Mouse (Mus musculus): ENCODE measurements around the gene Cog2. TPM values are rescaled to one million over a fixed set of nuclear protein-coding genes. Genes with fewer than 3 reads are reported as not detected.
A peak's percentile ranks its signal among the peaks of the same experiment; 100 is the strongest.

Cog2 gene
- polyA plus RNA-seq, 1 experiment from 2014 or later: 24.6 TPM

- 0 out of 2 replicates have a peak, but pooled peaks cover 4% of the 10 kb centered on the region for H3K9me3 ChIP-seq (replicated peaks; ENCODE audit: control insufficient read depth, low read length)
- no peak overlapping the region for H3K4me2 ChIP-seq
- no peaks in the 10 kb centered on the region for H3K36me3 ChIP-seq (ENCODE audit: control insufficient read depth, insufficient read depth, low read length)
- H3K27ac ChIP-seq (ENCODE audit: low read depth, low read length): no peak overlapping the region
- no peaks in the 10 kb centered on the region; the same call in 1 of the 2 replicates for H3K27me3 ChIP-seq (ENCODE audit: control insufficient read depth, insufficient read depth, low read length)
- ATAC-seq (replicated peaks; ENCODE audit: insufficient number of reproducible peaks, low FRiP score, low TSS enrichment): no peak
- no peak overlapping the region for H3K9ac ChIP-seq (ENCODE audit: low read depth, low read length)
- no peaks in the 10 kb centered on the region for H3K4me1 ChIP-seq (ENCODE audit: control insufficient read depth, insufficient read depth, low read length)
- H3K4me3 ChIP-seq (ENCODE audit: low read depth, low read length): no peak overlapping the region
Measured at GRCm38 (mm10) chr8:124505626-124506025, 14.9 kb upstream of the Cog2 start.

- no peak overlapping the region for H3K4me2 ChIP-seq
- no peak overlapping the region for H3K4me3 ChIP-seq (ENCODE audit: low read depth, low read length)
- no peak overlapping the region for H3K9ac ChIP-seq (ENCODE audit: low read depth, low read length)
- no peaks in the 10 kb centered on the region; the same call in 1 of the 2 replicates for H3K27me3 ChIP-seq (ENCODE audit: control insufficient read depth, insufficient read depth, low read length)
- H3K36me3 ChIP-seq (ENCODE audit: control insufficient read depth, insufficient read depth, low read length): no peaks in the 10 kb centered on the region
- no peak for ATAC-seq (replicated peaks; ENCODE audit: insufficient number of reproducible peaks, low FRiP score, low TSS enrichment)
- H3K9me3 ChIP-seq (replicated peaks; ENCODE audit: control insufficient read depth, low read length): 0 out of 2 replicates have a peak, but pooled peaks cover 4% of the 10 kb centered on the region
- no peaks in the 10 kb centered on the region for H3K4me1 ChIP-seq (ENCODE audit: control insufficient read depth, insufficient read depth, low read length)
- 68% methylated on average over 8 of the region's 8 CpGs for WGBS (ENCODE audit: insufficient replicate concordance)
- no peak overlapping the region for H3K27ac ChIP-seq (ENCODE audit: low read depth, low read length)
Measured at GRCm38 (mm10) chr8:124507572-124508320, 12.8 kb upstream of the Cog2 start.

GRCm38 (mm10) chr8:124508321-124508695, 12.3 kb upstream of the Cog2 start:
- H3K9ac ChIP-seq (ENCODE audit: low read depth, low read length): no peak overlapping the region
- H3K36me3 ChIP-seq (ENCODE audit: control insufficient read depth, insufficient read depth, low read length): no peaks in the 10 kb centered on the region
- ATAC-seq (replicated peaks; ENCODE audit: insufficient number of reproducible peaks, low FRiP score, low TSS enrichment): no peak
- no peak overlapping the region for H3K4me2 ChIP-seq
- H3K27ac ChIP-seq (ENCODE audit: low read depth, low read length): no peak overlapping the region
- 0 out of 2 replicates have a peak, but pooled peaks cover 4% of the 10 kb centered on the region for H3K9me3 ChIP-seq (replicated peaks; ENCODE audit: control insufficient read depth, low read length)
- no peaks in the 10 kb centered on the region for H3K4me1 ChIP-seq (ENCODE audit: control insufficient read depth, insufficient read depth, low read length)
- 70% methylated on average over 6 of the region's 6 CpGs for WGBS (ENCODE audit: insufficient replicate concordance)
- no peak overlapping the region for H3K4me3 ChIP-seq (ENCODE audit: low read depth, low read length)
- H3K27me3 ChIP-seq (ENCODE audit: control insufficient read depth, insufficient read depth, low read length): no peaks in the 10 kb centered on the region; the same call in 1 of the 2 replicates

GRCm38 (mm10) chr8:124509156-124509555, 11.4 kb upstream of the Cog2 start:
- Histone ChIP-seq H3K9me3 (replicated peaks; ENCODE audit: control insufficient read depth, low read length) (no peaks in the 10 kb centered on the region), H3K27me3 (ENCODE audit: control insufficient read depth, insufficient read depth, low read length) (no peaks in the 10 kb centered on the region; the same call in 1 of the 2 replicates), H3K4me1 (ENCODE audit: control insufficient read depth, insufficient read depth, low read length) (no peaks in the 10 kb centered on the region), H3K9ac (ENCODE audit: low read depth, low read length) (no peak overlapping the region), H3K4me3 (ENCODE audit: low read depth, low read length) (no peak overlapping the region), H3K27ac (ENCODE audit: low read depth, low read length) (no peak overlapping the region), H3K4me2 (no peak overlapping the region), H3K36me3 (ENCODE audit: control insufficient read depth, insufficient read depth, low read length) (no peaks in the 10 kb centered on the region)
- WGBS (ENCODE audit: insufficient replicate concordance): 61% methylated on average over 3 of the region's 3 CpGs
- no peak for ATAC-seq (replicated peaks; ENCODE audit: insufficient number of reproducible peaks, low FRiP score, low TSS enrichment)

GRCm38 (mm10) chr8:124516039-124516438, 4.5 kb upstream of the Cog2 start:
- no peaks in the 10 kb centered on the region for H3K27me3 ChIP-seq (ENCODE audit: control insufficient read depth, insufficient read depth, low read length)
- H3K4me2 ChIP-seq: no peak overlapping the region
- no peaks in the 10 kb centered on the region for H3K36me3 ChIP-seq (ENCODE audit: control insufficient read depth, insufficient read depth, low read length)
- no peaks in the 10 kb centered on the region for H3K9me3 ChIP-seq (replicated peaks; ENCODE audit: control insufficient read depth, low read length)
- H3K9ac ChIP-seq (ENCODE audit: low read depth, low read length): no peak overlapping the region
- no peak overlapping the region for H3K27ac ChIP-seq (ENCODE audit: low read depth, low read length)
- 66% methylated on average over 3 of the region's 3 CpGs for WGBS (ENCODE audit: insufficient replicate concordance)
- no peak for ATAC-seq (replicated peaks; ENCODE audit: insufficient number of reproducible peaks, low FRiP score, low TSS enrichment)
- no peak overlapping the region for H3K4me3 ChIP-seq (ENCODE audit: low read depth, low read length)
- no peaks in the 10 kb centered on the region for H3K4me1 ChIP-seq (ENCODE audit: control insufficient read depth, insufficient read depth, low read length)

- H3K9ac ChIP-seq (ENCODE audit: low read depth, low read length): no peak overlapping the region
- H3K4me2 ChIP-seq: no peak overlapping the region
- H3K27me3 ChIP-seq (ENCODE audit: control insufficient read depth, insufficient read depth, low read length): no peaks in the 10 kb centered on the region
- no peaks in the 10 kb centered on the region for H3K9me3 ChIP-seq (replicated peaks; ENCODE audit: control insufficient read depth, low read length)
- WGBS (ENCODE audit: insufficient replicate concordance): 66% methylated on average over 6 of the region's 6 CpGs
- no peak overlapping the region for H3K4me3 ChIP-seq (ENCODE audit: low read depth, low read length)
- no peaks in the 10 kb centered on the region for H3K36me3 ChIP-seq (ENCODE audit: control insufficient read depth, insufficient read depth, low read length)
- no peak overlapping the region for H3K27ac ChIP-seq (ENCODE audit: low read depth, low read length)
- ATAC-seq (replicated peaks; ENCODE audit: insufficient number of reproducible peaks, low FRiP score, low TSS enrichment): no peak
- H3K4me1 ChIP-seq (ENCODE audit: control insufficient read depth, insufficient read depth, low read length): peaks cover 3% of the 10 kb centered on the region
Measured at GRCm38 (mm10) chr8:124516525-124516924, 4.0 kb upstream of the Cog2 start.

GRCm38 (mm10) chr8:124517142-124517541, 3.4 kb upstream of the Cog2 start:
- Histone ChIP-seq H3K36me3 (ENCODE audit: control insufficient read depth, insufficient read depth, low read length) (no peaks in the 10 kb centered on the region), H3K4me3 (ENCODE audit: low read depth, low read length) (no peak overlapping the region), H3K9ac (ENCODE audit: low read depth, low read length) (no peak overlapping the region), H3K27ac (ENCODE audit: low read depth, low read length) (no peak overlapping the region), H3K4me1 (ENCODE audit: control insufficient read depth, insufficient read depth, low read length) (peaks cover 10% of the 10 kb centered on the region), H3K4me2 (no peak overlapping the region), H3K9me3 (replicated peaks; ENCODE audit: control insufficient read depth, low read length) (no peaks in the 10 kb centered on the region), H3K27me3 (ENCODE audit: control insufficient read depth, insufficient read depth, low read length) (no peaks in the 10 kb centered on the region)
- 58% methylated on average over 6 of the region's 6 CpGs for WGBS (ENCODE audit: insufficient replicate concordance)
- ATAC-seq (replicated peaks; ENCODE audit: insufficient number of reproducible peaks, low FRiP score, low TSS enrichment): no peak

GRCm38 (mm10) chr8:124521946-124522345, 1.4 kb downstream of the Cog2 start:
- H3K9ac ChIP-seq (ENCODE audit: low read depth, low read length): no peak overlapping the region
- ATAC-seq (replicated peaks; ENCODE audit: insufficient number of reproducible peaks, low FRiP score, low TSS enrichment): no peak
- no peak overlapping the region for H3K27ac ChIP-seq (ENCODE audit: low read depth, low read length)
- H3K4me2 ChIP-seq: peak overlapping the region; percentile 86; the same call in 1 of the 2 replicates
- WGBS (ENCODE audit: insufficient replicate concordance): 91% methylated on average over 6 of the region's 6 CpGs
- peak overlapping the region; percentile 93; the same call in 1 of the 2 replicates for H3K4me3 ChIP-seq (ENCODE audit: low read depth, low read length)
- H3K27me3 ChIP-seq (ENCODE audit: control insufficient read depth, insufficient read depth, low read length): no peaks in the 10 kb centered on the region
- H3K9me3 ChIP-seq (replicated peaks; ENCODE audit: control insufficient read depth, low read length): no peaks in the 10 kb centered on the region
- H3K36me3 ChIP-seq (ENCODE audit: control insufficient read depth, insufficient read depth, low read length): peaks cover 4% of the 10 kb centered on the region; the same call in 1 of the 2 replicates
- peaks cover 11% of the 10 kb centered on the region for H3K4me1 ChIP-seq (ENCODE audit: control insufficient read depth, insufficient read depth, low read length)

GRCm38 (mm10) chr8:124526261-124526660, 5.7 kb downstream of the Cog2 start:
- Histone ChIP-seq H3K9me3 (replicated peaks; ENCODE audit: control insufficient read depth, low read length) (no peaks in the 10 kb centered on the region), H3K27me3 (ENCODE audit: control insufficient read depth, insufficient read depth, low read length) (no peaks in the 10 kb centered on the region), H3K4me3 (ENCODE audit: low read depth, low read length) (no peak overlapping the region), H3K4me2 (no peak overlapping the region), H3K4me1 (ENCODE audit: control insufficient read depth, insufficient read depth, low read length) (peaks cover 10% of the 10 kb centered on the region), H3K27ac (ENCODE audit: low read depth, low read length) (no peak overlapping the region), H3K36me3 (ENCODE audit: control insufficient read depth, insufficient read depth, low read length) (peaks cover 6% of the 10 kb centered on the region; the same call in 1 of the 2 replicates), H3K9ac (ENCODE audit: low read depth, low read length) (no peak overlapping the region)
- ATAC-seq (replicated peaks; ENCODE audit: insufficient number of reproducible peaks, low FRiP score, low TSS enrichment): no peak
- WGBS (ENCODE audit: insufficient replicate concordance): 91% methylated on average over 11 of the region's 11 CpGs

Measured in heart, embryonic 11.5 days (tissue).